Mouse (Mus musculus) midbrain, postnatal 0 days (tissue): Measurements from ENCODE around the gene 1700023F06Rik. TPM values are rescaled to one million over a fixed set of nuclear protein-coding genes. Genes with fewer than 3 reads are reported as not detected.

Experiments used
- ATAC-seq: fragments of 200-750 bp; cut with Nextera tagmentation; 2 replicates; pipeline ENCODE4 v1.8.0; 2017; ENCODE audit warnings: moderate number of reproducible peaks, mild to moderate bottlenecking, moderate TSS enrichment, moderate library complexity; ENCODE audit not compliant: low FRiP score
- DNase-seq: peaks from one replicate; pipeline ENCODE4 v3.0.0-alpha.2; 2015; ENCODE audit warnings: low spot score
- H3K27ac ChIP-seq: fragments of 300-500 bp; sonication (generic); 2 replicates; pipeline ENCODE4 v1.5.1; 2014; ENCODE audit warnings: low read depth, mild to moderate bottlenecking, low read length, mixed read lengths
- H3K27me3 ChIP-seq: fragments of 300-500 bp; sonication (generic); 2 replicates; pipeline ENCODE4 v1.6.1; 2014; ENCODE audit warnings: low read length, control low read depth, mixed read lengths; ENCODE audit not compliant: insufficient read depth
- H3K36me3 ChIP-seq: fragments of 300-500 bp; sonication (generic); 2 replicates; pipeline ENCODE4 v1.6.1; 2014; ENCODE audit warnings: low read length, control low read depth, mixed read lengths; ENCODE audit not compliant: insufficient read depth
- H3K4me1 ChIP-seq: fragments of 300-500 bp; sonication (generic); 2 replicates; pipeline ENCODE4 v1.6.1; 2014; ENCODE audit warnings: mild to moderate bottlenecking, control low read depth, antibody characterized with exemption, low read length, mixed read lengths; ENCODE audit not compliant: insufficient read depth
- H3K4me2 ChIP-seq: fragments of 300-500 bp; sonication (generic); 2 replicates; pipeline ENCODE4 v1.6.1; 2014; ENCODE audit warnings: low read depth, mild to moderate bottlenecking, low read length, mixed read lengths; ENCODE audit not compliant: poor library complexity, severe bottlenecking
- H3K4me3 ChIP-seq: fragments of 300-500 bp; sonication (generic); 2 replicates; pipeline ENCODE4 v1.5.1; 2014; ENCODE audit warnings: low read depth, mild to moderate bottlenecking, low read length, moderate library complexity
- H3K9ac ChIP-seq: fragments of 300-500 bp; sonication (generic); replicated peaks from 2 replicates; pipeline ENCODE4 v1.6.1; 2014; ENCODE audit warnings: mild to moderate bottlenecking, low read length, moderate library complexity, mixed read lengths; ENCODE audit not compliant: poor library complexity, severe bottlenecking
- H3K9me3 ChIP-seq: fragments of 300-500 bp; sonication (generic); 2 replicates; pipeline ENCODE4 v1.6.1; 2016; ENCODE audit warnings: low read length, control low read depth
- CTCF ChIP-seq: IDR thresholded peaks from 2 replicates; pipeline ENCODE4 v1.5.1; 2016; ENCODE audit warnings: antibody characterized with exemption, mild to moderate bottlenecking
- WGBS: fragments of 180-500 bp; shearing (Covaris S2); extraction: QIAGEN DNeasy Blood & Tissue Kit; methylation state at CpG from one replicate; pipeline ENCODE4 v1.1.7; 2014; 5-methylcytosine and 5-hydroxymethylcytosine counted together
- polyA plus RNA-seq: library from polyadenylated mRNA; unstranded; fragments of >200 nt; fragmentation: Nextera tagmentation; extraction: Ambion mirVana; gene quantifications from 2 replicates; pipeline ENCODE4 v1.2.1, GENCODE M21; 2015
- total RNA-seq: library from RNA; depleted of rRNA; stranded (reverse); fragments of >200 nt; gene quantifications from 2 replicates; pipeline ENCODE4 v1.2.3, GENCODE M21; 2014; rRNA removed

Gene 1700023F06Rik
- total RNA-seq (0.61 TPM in 1 of 2 replicates, not detected in the other), polyA plus RNA-seq (4.3 and 4.9 TPM in 2 replicates)

DNA sequence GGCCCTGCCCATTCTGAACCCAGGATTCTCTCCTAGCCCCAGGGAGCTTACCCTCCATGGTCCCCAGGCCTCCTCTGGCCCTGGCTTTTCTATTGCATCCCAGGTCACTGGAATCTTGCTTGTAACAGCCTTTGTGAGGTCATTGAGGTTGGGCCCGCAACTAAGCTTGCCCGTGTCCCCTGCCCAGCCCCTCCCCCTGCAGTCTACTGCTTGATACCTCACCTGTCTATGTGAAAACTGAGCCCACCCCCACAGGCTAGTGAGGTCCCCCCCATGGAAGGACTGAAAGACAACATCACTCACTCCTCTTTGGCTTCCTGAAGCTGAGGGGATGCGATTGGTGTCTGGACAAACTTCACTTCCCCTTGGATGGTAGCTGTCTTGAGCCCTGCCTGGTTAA, at the start of gene 1700023F06Rik:
Gene 1700023F06Rik (minus strand): TSS at position 101 of the 400 bp plus-strand sequence.
- Histone ChIP-seq H3K27ac (no peak within 1 kb of the TSS), H3K4me3 (no peak within 1 kb of the TSS), H3K27me3 (no peaks in the 10 kb centered on the region), H3K4me1 (no peaks in the 10 kb centered on the region), H3K9me3 (no peaks in the 10 kb centered on the region), H3K4me2 (no peak within 1 kb of the TSS), H3K36me3 (no peaks in the 10 kb centered on the region), H3K9ac (no peak within 1 kb of the TSS)
- DNase-seq (no peak), ATAC-seq (no peak)
- TF ChIP-seq CTCF = no peak
- WGBS = 92% methylated on average over 3 of the region's 3 CpGs

DNA sequence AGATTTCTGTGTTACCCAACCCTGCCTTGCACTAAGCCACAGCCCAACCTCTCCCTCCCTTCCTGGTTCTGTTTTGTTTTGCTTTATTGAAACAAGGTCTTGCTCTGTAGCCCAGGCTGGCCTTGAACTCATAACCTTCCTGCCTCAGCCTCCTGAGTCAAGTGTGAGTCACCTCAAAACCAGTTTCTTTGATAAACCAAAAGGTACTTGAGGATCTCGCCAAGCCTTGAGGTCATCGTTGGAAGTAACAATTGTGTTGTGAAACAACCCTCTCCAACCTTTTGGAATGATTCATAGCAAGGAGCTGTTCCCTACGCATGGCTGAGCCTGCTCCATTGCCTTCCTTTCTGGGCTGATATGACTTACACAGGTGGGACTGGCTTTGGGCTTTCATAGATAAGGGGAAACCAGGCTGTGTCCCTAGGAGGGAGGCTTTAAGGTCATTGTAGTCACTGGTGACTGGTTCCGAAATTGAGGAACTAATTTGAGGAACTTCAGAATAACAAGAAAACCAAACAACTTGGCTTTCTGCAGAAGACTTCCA, 49.7 kb upstream of the 1700023F06Rik start:
- H3K9ac ChIP-seq = no peak overlapping the region
- no peaks in the 10 kb centered on the region for H3K27me3 ChIP-seq
- no peaks in the 10 kb centered on the region for H3K36me3 ChIP-seq
- 93% methylated on average over 4 of the region's 4 CpGs for WGBS
- no peaks in the 10 kb centered on the region for H3K9me3 ChIP-seq
- H3K4me3 ChIP-seq = no peak overlapping the region
- ATAC-seq = no peak
- TF ChIP-seq CTCF = no peak
- no peak for DNase-seq
- H3K27ac ChIP-seq = no peak overlapping the region
- H3K4me2 ChIP-seq = no peak overlapping the region
- peaks cover 4% of the 10 kb centered on the region; the same call in 1 of the 2 replicates for H3K4me1 ChIP-seq

DNA sequence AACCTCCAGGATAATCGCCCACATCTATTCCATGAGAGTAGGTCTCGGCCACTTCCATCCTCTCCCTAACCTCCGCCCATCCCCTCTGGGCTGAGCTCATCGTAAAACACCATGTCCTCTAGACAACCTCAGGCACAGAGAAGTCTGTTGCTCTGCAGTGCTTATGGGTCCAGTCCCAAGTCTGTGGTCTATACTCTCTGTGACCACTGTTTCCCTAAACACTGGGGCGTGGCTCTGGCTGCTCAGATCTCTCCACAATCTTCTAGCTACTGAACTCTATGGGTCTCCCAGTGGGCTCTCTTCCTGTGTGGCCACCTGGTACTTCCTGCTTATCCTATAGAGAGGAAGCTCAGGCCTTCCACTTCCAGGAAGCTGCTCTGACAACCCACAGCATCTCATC, 45.2 kb upstream of the 1700023F06Rik start:
- Histone ChIP-seq H3K4me2 (no peak overlapping the region), H3K9me3 (no peaks in the 10 kb centered on the region), H3K4me3 (no peak overlapping the region), H3K9ac (no peak overlapping the region), H3K27ac (no peak overlapping the region), H3K4me1 (no peaks in the 10 kb centered on the region; the same call in 1 of the 2 replicates), H3K27me3 (no peaks in the 10 kb centered on the region), H3K36me3 (no peaks in the 10 kb centered on the region)
- 93% methylated on average over 5 of the region's 5 CpGs for WGBS
- TF ChIP-seq CTCF = no peak
- ATAC-seq (no peak), DNase-seq (no peak)

DNA sequence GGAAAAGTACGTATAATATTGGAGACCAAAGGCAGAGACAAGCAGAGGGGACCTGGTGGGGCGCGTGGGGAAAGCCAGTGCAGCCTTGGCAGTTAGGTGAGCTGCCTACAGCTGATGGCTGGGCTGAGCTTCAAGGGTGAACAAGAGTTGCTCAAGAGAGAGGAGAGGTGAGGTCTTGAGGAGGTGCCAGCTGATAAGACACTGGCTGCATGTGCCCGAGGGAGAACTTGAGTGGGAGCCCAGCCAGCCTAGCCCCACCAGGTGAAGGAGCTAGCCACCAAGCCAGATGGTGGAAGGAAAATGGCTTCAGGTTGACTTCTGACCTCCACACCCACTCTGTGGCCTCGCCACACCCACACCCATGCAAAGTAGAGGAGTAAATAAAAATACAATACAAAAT, 44.0 kb upstream of the 1700023F06Rik start:
- Histone ChIP-seq H3K36me3 (no peaks in the 10 kb centered on the region), H3K27me3 (no peaks in the 10 kb centered on the region), H3K27ac (no peak overlapping the region), H3K9me3 (no peaks in the 10 kb centered on the region), H3K4me1 (no peaks in the 10 kb centered on the region), H3K4me3 (no peak overlapping the region), H3K4me2 (no peak overlapping the region), H3K9ac (no peak overlapping the region)
- DNase-seq = no peak
- ATAC-seq = no peak
- TF ChIP-seq CTCF = no peak
- WGBS = 93% methylated on average over 5 of the region's 5 CpGs

DNA sequence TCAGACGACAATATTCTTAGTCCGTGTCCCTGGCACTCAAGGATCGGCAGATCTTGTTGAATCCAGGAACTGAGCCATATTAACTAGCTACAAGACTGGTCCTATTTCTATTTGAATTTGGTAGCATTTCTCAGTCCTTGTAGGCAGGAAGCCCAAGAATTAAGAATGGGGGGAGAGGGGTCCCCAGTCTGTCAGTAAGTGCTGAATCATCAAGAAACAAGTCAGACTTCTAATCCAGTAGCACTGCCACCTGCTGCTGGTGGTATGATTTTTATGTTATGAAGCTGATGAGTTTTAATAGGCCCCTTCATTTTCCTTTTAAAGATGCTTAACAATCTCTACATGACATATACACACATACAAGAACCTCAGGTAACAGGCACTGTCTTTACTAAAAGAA, 42.0 kb upstream of the 1700023F06Rik start:
- no peak overlapping the region for H3K9ac ChIP-seq
- H3K27ac ChIP-seq = no peak overlapping the region
- H3K4me1 ChIP-seq = peaks cover 5% of the 10 kb centered on the region; the same call in 1 of the 2 replicates
- TF ChIP-seq CTCF = no peak
- ATAC-seq (no peak), DNase-seq (no peak)
- no peak overlapping the region for H3K4me3 ChIP-seq
- H3K4me2 ChIP-seq = no peak overlapping the region
- 94% methylated on average over 3 of the region's 3 CpGs for WGBS
- no peaks in the 10 kb centered on the region for H3K36me3 ChIP-seq
- H3K27me3 ChIP-seq = no peaks in the 10 kb centered on the region
- H3K9me3 ChIP-seq = no peaks in the 10 kb centered on the region

DNA sequence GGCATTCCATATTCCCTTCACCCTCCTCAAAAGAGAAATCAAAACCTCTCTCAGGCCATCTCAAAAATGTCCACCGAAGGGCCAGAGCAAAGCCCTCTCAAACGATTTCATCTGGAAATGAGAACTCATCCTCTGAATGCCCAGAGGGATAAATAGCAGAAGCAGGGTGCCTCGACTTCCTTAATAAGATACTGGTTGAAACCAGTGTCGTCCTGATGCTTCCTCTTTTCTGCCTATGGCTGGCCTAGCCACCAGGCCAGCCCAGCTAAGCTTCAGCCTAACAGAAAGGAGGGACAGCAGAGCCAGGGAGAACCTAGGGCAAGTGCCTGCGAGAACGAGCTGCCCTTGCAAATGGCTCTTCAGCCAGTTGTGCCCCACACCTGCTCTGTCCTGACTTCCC, 41.2 kb upstream of the 1700023F06Rik start:
- Histone ChIP-seq H3K4me2 (no peak overlapping the region), H3K4me3 (no peak overlapping the region), H3K27me3 (no peaks in the 10 kb centered on the region), H3K36me3 (no peaks in the 10 kb centered on the region), H3K9ac (no peak overlapping the region), H3K9me3 (no peaks in the 10 kb centered on the region), H3K27ac (no peak overlapping the region), H3K4me1 (peaks cover 5% of the 10 kb centered on the region; the same call in 1 of the 2 replicates)
- ATAC-seq = no peak
- no peak for TF ChIP-seq CTCF
- WGBS = 77% methylated on average over 6 of the region's 6 CpGs
- no peak for DNase-seq
